Mouse (Mus musculus) adrenal gland, postnatal 4 days (tissue): ENCODE data around the gene Ttc16. TPM values are rescaled to one million over a fixed set of nuclear protein-coding genes. Genes with fewer than 3 reads are reported as not detected.

Source experiments
- DNase-seq, 2 experiments: peaks; one replicate each; pipeline ENCODE4 v3.0.0; 2021 to 2022; ENCODE audit warnings: low spot score in 2 of 2, mixed read lengths in 2 of 2
- total RNA-seq, 2 experiments: library from RNA; stranded (reverse); gene quantifications; 2 replicates each; pipeline ENCODE4 v1.2.3; 2021

The Ttc16 gene
- total RNA-seq, 2 experiments from 2014 or later, result 0.23 TPM; not detected in 1

DNA sequence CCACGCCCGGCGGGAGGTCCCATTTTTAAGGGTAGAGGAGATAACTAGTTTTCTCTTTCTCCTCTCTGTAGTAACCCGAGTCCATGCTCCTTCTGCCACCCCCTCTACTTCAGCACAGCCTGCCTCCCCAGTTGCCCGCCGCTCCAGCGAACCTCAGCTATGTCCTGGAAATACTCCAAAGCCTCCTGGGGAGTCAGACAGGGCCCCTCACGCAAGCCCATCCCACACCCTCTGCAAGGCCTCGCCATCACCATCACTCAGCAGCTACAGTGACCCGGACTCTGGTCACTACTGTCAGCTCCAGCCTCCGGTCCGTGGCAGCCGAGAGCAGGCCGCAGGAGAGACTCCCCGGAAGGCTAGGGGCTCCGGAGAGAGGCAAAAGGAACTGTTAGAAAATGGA is 26.4 kb downstream of the Ttc16 start:
- no peak for DNase-seq

DNA sequence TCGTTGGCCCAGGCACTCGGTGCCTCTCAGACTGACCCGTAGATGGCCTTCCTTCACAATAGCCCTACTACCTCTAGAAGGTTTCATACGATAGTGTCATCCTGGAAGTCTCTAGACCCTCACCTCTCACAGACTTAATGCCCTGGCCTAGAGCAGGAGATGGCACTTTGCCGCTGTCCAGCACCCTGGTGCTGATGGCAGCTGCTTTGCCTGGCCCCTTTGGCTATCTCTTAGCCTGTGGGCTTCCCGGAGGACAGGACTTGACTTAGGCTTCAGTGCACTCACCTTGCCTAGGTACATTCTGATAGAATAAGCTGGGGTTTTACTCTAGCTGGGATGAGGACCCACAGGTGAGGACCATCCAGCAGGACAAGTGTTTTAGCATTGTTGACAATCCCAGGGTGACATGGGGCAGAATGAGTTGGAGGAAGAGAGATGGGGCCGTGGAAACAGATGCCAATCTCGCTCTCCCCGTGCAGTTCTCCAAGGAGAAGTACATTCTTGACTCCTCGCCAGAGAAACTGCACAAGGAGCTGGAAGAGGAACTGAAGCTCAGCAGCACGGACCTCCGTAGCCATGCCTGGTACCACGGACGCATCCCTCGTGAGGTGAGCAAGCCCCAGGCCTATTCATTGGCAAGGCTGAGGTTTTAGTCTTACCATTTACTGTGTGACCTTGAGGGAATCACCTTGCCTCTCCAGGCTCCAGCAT is 31.0 kb downstream of the Ttc16 start:
- no peak for DNase-seq

DNA sequence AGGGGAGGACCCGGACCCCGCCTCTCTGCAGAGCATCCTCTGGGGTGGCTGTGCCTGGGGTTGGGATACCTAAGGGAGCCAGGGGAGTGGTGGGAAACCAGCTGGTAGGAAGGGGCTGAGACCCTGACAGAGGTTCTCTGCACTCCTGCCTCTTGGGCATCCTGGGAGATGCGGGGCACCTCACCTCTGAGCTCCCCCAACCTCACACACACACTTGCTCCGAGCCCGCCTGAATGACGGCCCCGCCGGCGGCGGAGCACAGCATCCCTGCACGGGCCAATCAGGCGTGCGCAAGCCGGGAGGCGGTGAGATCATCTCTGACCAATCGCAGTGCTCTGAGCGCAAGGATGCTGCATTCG is 33.3 kb downstream of the Ttc16 start:
- no peak for DNase-seq

DNA sequence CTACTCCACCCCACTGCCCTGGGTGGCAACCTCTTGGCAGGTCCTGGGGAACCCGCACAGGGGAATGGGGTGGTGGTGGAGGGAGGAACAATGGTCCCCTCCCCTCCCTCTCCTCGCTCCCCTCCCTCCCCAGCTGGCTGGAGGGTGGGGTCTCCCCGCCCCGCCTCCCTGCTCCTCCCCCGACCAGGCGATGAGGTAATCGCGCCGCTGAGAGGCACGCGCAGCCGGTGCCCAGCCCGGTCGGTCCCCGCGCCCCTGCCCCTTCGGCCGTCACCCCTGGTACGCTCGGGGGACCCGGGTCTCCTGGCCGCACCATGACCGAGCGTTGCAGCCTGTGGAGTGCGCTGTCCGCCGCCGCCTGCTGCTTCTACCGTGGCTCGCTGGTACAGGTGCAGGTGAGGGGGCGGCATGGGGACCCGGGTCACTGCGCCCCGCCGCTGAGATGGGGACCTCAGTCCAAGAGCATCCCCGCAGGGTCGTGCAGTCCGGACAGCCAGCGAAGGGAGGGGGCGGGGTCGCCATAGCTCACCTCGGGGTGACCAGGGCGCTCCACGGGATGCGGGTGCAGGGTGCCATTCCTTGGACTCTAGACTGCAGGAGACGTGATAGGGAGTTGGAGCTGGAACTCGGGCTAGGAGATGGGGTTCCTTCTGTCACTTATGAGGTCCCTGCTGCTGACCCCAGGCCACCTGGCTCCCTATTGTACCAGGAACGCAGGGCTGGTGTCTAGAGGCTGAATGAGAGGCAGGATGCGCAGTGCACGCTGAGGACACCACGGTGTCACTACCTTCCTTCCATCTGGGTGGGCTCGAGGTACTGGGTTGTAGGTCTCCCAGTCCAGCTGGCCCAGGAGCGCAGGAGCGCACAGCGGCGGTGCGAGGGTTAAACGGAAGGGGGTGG is 33.9 kb downstream of the Ttc16 start:
- DNase-seq, result no peak

DNA sequence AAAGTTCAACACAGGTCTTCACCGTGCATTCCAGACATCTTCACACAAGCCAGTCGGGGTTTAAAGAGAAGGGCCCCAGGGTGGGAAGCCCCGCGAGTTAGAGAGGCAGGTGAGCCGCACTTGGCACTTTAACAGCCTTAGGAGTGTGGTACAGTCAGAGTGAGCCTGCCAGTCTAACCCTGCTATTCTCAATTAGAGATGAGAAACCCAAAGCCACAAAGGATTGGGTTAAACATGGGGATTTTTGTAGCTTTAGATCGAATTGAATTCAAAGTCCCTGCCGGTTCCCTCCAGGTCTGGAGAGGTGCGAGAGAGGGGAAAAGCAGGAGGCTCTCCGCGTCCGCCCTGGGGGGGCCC is 34.5 kb downstream of the Ttc16 start, which contains the start of gene 6330409D20Rik:
TSS of gene 6330409D20Rik (minus strand) at position 101 of the 357 bp plus-strand sequence.
- DNase-seq, result no peak

DNA sequence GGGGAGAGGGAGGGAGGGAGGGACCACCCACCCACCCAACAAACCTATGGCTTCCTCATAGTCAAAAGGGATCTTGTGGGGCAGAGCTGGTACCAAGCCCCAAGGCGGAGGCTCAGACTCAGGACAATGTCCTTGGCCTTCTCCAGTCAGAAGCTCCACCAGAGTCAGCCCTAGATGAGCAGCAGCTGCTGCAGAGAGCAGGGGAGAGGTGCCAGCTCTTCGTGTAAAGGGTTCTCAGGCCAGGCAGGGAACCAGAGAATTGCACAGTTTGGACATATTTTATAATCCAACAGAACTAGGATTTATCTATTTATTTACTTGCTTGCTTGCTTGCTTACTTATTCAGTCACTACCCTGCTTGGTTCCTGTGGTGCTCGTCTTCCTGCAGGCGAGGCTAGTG is 36.1 kb downstream of the Ttc16 start:
- no peak for DNase-seq

DNA sequence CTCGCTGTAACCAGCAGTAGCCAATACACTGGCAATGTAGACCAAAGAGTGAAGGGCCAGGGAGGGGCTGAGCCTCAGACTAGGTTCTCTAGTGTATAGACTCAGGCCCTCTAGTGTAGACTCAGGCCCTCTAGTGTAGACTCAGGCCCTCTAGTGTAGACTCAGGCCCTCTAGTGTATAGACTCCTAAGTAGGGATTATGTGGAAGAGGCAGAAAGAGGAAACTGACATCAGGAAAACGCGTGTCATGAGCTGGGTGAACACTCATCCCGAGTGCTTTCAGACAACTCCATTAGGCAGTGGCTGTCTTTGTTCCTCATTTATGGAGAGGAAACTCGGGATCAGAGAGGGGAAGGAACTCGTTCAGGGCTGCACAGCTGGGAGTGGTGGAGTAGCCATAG is 38.4 kb downstream of the Ttc16 start:
- no peak for DNase-seq

DNA sequence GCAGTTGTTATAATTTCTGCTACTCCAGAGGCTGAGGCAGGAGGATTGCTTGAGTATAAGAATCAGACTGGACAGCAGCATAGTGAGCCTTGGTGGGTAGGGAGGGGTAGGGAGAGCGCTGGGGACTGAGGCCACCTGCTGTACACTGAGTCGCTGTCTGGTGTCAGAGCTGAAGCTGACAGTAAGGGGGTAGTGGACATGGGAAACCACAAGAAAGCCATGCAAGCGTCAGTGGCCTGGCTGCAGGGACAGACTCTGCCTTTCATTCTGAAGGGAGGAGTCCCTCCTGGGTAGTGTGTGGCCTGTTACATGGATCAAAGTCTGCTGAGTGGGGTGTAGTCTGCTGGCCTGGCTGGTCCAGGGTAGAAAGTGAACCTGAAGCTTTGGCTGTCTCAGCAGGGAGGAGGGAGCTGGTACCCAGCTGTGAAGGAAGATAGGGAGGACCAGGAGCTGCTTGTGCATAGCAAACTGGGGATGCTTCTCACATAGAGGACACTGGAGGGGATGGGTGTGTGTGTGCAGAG is 39.1 kb downstream of the Ttc16 start:
- no peak for DNase-seq

DNA sequence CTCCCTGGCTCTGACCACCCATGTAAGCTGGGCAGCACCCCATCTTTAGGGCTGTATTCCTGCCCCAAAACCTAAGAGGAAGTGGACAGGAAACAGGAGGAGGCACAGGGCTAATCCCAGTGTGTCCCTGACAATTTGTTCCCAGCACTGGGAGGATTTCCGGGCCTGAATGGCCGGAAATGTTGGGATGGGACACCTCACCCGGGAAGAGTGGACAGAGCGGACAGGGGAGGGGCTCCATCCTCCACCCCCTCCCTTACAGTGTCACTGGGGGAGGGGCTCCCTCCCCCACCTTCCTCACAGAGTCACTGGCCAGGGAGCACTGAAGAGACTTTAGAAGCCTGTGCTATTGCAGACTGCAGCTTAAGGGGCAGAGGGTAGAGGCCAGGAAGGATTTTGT is 40.5 kb downstream of the Ttc16 start:
- no peak for DNase-seq

DNA sequence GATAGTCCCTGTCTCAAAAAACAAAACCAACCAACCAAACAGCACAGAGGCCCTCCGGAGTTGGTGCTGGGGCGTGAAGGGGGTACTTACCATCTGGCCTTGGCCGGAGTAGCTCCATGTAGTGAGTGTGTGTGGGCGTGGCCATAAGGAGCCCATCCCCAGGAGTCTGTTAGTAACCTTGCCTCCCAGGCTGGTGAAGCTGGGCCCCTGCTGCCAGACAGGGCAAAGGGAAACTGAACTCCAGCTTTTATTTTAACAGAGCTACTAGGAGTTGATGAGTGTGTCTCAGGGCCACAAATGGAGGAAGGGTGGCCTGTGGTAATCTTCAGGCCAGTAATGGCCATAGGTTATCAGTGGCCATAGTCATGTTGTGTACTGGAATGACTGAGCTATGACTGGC is 41.0 kb downstream of the Ttc16 start:
- no peak for DNase-seq

DNA sequence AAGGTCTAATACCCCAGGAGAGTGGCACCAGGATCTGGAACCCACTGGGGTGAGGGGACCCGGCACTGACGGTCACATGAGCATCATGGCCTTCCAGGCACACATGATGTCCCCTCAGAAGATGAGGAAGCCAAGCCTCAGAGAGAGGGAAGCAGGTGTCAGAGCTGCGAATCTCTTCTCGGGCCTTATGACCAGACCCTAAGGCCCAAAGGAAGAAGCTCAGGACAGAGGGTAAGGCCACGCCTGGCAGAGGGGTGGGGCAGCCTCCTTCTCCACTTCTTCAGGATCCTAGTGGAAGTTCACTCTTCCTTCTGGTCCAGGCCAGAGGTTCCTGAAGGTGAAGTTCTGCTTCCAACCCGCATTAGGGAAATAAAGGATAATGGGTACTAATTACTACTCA is 42.7 kb downstream of the Ttc16 start:
- no peak for DNase-seq

DNA sequence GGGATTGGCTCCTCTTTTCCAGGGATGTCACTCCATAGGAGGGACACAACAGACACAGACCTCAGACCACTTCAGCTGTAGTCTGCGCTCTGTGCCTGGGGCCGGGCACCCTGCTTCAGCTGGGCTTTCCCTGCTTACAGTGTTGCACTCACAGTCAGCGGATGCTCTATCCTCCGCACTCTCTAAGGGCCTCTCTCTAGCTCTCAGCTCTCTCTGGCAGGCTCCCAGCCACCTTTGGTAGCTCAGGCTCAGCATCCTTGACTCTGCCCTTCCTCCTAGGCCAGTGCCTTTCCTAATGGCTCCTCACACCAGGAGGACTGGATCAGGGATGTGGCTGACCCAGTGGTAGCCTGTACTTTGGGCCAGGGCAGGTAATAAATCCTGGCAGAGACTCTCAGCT is 43.5 kb downstream of the Ttc16 start:
- DNase-seq, result no peak

DNA sequence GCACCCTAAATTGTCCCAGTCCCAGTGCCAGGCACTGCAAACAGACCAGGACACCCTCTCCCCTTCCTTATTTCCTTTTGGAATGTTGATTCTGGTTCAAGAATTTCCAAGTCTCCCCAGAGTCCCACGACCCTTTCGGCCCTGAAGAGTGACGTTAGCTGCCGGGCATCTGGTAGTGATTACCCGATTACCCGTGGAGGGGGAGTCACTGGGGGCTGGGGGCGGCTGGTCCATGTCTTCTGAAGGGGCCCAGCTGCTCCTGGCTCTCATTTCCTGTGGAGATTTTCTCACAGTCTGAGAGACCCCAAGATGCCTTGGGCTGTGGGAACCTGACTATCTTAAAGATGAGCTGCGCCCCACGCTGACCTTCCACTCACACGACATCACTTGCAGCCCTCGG is 44.6 kb downstream of the Ttc16 start:
- DNase-seq, result no peak

DNA sequence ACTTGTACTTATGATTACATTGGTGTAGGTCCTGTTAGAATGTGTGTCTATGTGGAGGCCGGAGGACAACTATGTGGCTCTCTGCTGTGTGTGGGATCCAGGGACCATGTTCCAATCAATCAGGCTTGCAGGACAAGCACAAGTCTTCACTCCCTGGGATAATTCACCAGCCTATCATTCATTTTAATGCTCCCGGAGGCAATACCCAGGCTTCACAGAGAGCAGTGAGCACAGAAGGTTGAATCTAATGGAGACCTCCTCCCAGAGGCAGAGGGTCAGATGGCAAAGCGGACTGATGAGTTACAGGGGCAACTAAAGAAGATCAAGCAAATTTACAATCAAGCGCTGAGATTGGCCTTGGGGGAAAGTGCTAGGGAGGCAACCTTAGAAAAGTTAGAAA is 45.9 kb downstream of the Ttc16 start:
- no peak for DNase-seq

DNA sequence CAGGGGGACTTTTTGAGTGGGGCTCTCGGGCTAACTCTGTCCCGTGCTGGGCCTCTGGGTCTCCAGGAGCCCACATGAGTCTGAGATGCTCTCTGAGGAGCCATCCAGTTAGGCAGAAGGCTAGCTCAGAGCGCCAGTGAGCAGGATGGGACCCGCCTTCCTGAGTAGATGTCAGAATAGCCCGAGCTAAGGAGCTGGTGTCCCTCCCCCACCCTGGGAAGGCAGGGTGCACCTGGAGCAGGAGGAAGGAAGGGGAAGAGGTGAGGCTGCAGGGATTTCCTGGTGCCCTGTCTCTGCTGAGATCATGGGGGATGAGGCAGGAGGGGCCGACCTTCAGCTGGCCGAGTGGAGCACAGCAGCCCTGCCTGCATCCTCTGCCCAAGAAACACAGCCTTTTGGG is 47.0 kb downstream of the Ttc16 start:
- no peak for DNase-seq

DNA sequence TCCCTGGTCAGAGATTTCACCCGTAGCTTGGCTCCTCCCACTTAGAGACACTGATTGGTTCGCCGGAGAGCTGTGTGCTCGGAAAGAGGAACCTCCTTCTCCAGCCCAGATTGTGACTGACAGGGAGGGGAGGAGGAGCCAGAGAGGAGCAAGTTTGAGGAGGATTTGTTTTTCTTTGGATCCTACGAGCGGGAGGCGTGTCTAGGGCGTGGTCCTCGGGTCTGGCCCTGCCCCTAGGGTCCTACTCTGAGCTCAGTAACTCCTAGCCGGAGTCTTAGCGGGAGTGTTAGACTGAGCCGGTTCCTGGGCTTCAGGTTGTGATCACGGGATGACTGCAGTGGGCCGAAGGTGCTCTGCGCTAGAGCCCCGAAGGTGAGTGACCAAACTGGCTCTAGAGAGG is 48.0 kb downstream of the Ttc16 start:
- peak; percentile 40 to 85 for DNase-seq

DNA sequence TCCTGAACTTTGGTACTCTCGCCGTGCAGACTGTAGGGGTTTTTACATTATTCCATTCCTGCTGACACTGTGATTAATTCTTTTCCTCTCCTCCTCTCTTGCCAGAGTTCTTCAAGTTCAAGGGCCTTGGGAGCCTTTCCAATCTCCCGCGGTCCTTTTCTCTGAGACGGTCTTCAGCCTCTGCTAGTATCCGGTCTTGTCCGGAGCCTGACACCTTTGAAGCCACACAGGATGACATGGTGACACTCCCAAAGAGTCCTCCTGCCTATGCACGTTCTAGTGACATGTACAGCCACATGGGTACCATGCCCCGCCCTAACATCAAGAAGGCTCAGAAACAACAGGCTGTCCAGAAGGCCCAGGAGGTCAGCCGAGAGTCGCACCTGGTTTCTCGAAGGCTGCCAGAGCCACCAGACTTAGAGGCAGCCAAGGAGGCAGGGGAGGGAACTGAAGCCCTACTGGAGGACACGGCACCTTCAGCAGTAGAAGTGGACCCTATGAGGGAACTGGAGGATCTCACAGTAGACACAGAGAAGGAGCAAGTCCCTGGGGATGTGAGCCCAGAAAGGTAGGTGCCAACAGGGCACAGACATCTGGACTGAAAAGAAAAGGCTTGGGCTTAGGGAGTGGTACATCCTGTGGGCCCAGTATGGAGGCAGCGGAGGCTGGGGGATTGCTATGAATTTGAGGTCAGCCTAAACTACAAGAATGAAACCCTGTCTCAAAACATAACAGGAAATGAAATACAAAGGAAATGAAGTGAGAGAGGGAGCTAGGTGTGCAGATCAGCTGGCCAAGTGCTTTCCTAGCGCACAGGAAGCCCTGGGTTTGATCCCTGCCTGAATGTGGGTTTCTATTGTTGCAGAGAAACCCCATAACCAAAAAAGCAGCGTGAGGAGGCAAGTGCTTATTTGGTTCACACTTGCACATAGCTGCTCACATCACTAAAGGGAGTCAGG is 50.3 kb downstream of the Ttc16 start:
- DNase-seq, result no peak

DNA sequence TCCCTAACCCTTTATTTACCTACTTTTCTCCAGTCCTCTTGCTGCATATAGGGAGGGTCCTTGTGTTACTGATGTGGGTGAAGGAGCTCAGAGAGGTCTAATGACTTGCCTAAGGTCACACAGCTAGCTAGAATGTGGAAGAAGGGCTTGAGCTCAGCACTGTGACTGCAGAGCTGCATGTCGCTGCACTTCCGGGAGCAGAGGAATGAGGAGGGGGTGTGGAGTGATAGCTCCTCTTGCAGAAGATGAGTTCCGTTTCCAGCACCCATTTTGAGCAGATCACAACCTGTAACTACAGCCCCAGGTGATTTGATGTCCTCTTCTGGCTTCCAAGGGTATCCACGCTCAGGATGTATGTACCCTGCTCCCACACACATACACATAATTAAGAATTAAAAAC is 51.3 kb downstream of the Ttc16 start:
- no peak for DNase-seq

DNA sequence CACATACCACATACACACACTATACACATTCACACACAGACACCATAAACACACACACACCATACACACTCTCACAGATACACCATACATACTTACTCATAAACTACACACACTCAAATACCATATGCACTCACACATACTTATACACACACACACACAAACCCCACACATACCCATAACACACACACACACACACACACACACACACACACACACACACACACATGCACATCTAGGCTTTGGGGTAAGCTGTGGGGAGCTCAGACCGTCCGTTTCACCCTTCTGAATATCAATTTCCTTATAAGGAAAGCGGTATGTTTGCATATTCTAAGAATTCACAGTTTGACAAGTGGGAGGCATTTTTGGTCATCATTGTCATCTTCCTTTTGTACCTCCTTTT is 52.9 kb downstream of the Ttc16 start:
- DNase-seq, result no peak

DNA sequence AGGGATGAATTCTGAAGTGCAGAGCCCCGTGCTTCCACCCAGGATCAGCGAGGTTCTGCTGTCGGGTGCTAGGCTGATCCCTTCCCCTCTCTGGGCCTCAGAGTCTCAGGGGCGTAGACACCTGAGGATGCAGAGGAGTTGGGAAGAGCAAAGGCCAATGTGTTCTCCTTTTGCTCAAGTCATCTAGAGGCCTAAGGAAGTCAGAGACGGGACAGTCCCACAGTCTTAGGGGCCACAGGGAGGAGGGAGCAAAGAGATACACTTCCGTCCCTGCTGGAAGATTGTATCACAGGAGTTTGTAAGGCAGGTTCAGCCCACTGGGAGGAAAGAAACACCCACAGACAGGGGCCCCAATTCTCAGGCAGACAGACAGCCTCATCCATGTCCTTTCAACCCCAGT is 53.4 kb downstream of the Ttc16 start:
- DNase-seq, result no peak

DNA sequence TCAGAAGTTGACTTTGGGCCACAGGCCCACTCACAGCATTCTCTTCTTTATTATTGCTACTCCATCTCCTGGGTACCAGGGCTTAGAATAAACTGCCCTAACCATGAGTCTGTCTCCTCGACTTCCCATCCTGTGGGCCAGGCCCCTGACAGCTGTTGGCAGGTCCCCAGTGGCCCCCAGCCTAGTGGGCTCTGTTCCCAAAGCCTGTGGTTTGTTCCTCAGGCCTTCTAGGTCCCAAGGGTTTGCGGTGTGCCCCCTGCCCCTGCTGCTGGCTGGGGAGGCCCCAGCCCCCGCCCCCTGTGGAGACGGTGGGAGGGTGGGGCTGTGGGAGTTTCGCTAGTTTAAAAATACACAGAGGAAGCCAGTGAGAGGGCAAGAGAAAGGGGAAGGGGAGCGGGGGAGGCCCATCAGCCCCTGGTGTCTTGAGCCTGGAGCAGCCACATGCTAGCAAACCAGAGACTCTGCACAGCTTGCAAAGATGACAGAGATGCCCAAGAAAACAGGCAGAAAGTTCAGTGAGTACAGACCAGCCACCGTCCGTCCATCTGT is 54.7 kb downstream of the Ttc16 start, which contains the start of gene Sh2d3c:
TSS of gene Sh2d3c (plus strand) at position 375 of the 549 bp plus-strand sequence.
- no peak for DNase-seq
